Mouse (Mus musculus) c-Kit-positive CD71-positive TER-119-positive erythroid progenitor cells, embryonic 14.5 days (primary cell): ENCODE measurements around the gene Atp1b4.
"Not testable (repeated sequence)": the region's sequence is repeated elsewhere in the genome, so short reads cannot be mapped to it uniquely, and the experiment has no call there.

Experiments used
- DNase-seq: peaks from one replicate; pipeline ENCODE4 v3.0.0-alpha.2; 2013; ENCODE audit warnings: low spot score

The Atp1b4 gene

GRCm38 (mm10) chrX:38315884-38316283, at the start of gene Atp1b4:
Atp1b4 (plus strand) TSS chrX:38316184.
- DNase-seq, result no peak

GRCm38 (mm10) chrX:38308597-38308996, 7.4 kb upstream of the Atp1b4 start:
- no peak for DNase-seq

GRCm38 (mm10) chrX:38311054-38311453, 4.9 kb upstream of the Atp1b4 start:
- DNase-seq, result no peak

- no peak for DNase-seq
Measured at GRCm38 (mm10) chrX:38312910-38313625, 2.9 kb upstream of the Atp1b4 start.

GRCm38 (mm10) chrX:38313626-38314210, 2.3 kb upstream of the Atp1b4 start:
- DNase-seq, result no peak

GRCm38 (mm10) chrX:38330695-38331406, 14.9 kb downstream of the Atp1b4 start:
- no peak for DNase-seq

GRCm38 (mm10) chrX:38334329-38335279, 18.6 kb downstream of the Atp1b4 start:
- DNase-seq, result peak; percentile 58

GRCm38 (mm10) chrX:38362016-38362415, 46.0 kb downstream of the Atp1b4 start:
- no peak for DNase-seq

- DNase-seq, result not testable (repeated sequence)
Measured at GRCm38 (mm10) chrX:38364621-38365020, 48.6 kb downstream of the Atp1b4 start.

- not testable (repeated sequence) for DNase-seq
Measured at GRCm38 (mm10) chrX:38373169-38373568, 57.2 kb downstream of the Atp1b4 start.
